Mouse (Mus musculus): Measurements from ENCODE around the gene Ubash3b.

- TF ChIP-seq CHD2 (IDR thresholded peaks at IDR 0.05; ENCODE audit: low read depth, low read length) (no peak), ZNF384 (IDR thresholded peaks at IDR 0.05; ENCODE audit: low read depth, low read length) (no peak), HCFC1 (IDR thresholded peaks at IDR 0.05; ENCODE audit: borderline replicate concordance, insufficient read depth, low read length) (no peak), MAFK (IDR thresholded peaks at IDR 0.05; ENCODE audit: insufficient read depth, low read depth, low read length) (no peak), ZC3H11A (IDR thresholded peaks at IDR 0.05; ENCODE audit: borderline replicate concordance, low read depth, low read length) (no peak; the same call in 1 of the 2 replicates)
These were observed 21.1 kb upstream of the Ubash3b start for GRCm38 (mm10) chr9:41182550-41182949.
